Mouse (Mus musculus) forebrain, embryonic 12.5 days (tissue): ENCODE data around the gene Fam217a. TPM values are rescaled to one million over a fixed set of nuclear protein-coding genes. Genes with fewer than 3 reads are reported as not detected.
"Not testable (repeated sequence)": the region's sequence is repeated elsewhere in the genome, so short reads cannot be mapped to it uniquely, and the experiment has no call there.

Source experiments
- ATAC-seq: fragments of 200-750 bp; cut with Nextera tagmentation; 2 replicates; pipeline ENCODE4 v1.8.0; 2017; ENCODE audit warnings: moderate TSS enrichment; ENCODE audit not compliant: low FRiP score
- H3K27ac ChIP-seq: fragments of 300-500 bp; sonication (generic); 2 replicates; pipeline ENCODE4 v1.5.1; 2016; ENCODE audit warnings: mild to moderate bottlenecking
- H3K27me3 ChIP-seq: fragments of 300-500 bp; sonication (generic); 2 replicates; pipeline ENCODE4 v1.6.1; 2016; ENCODE audit warnings: mild to moderate bottlenecking
- H3K36me3 ChIP-seq: fragments of 300-500 bp; sonication (generic); replicated peaks from 2 replicates; pipeline ENCODE4 v1.6.1; 2016; ENCODE audit warnings: mild to moderate bottlenecking
- H3K4me1 ChIP-seq: fragments of 300-500 bp; sonication (generic); 2 replicates; pipeline ENCODE4 v1.6.1; 2016
- H3K4me2 ChIP-seq: fragments of 300-500 bp; sonication (generic); 2 replicates; pipeline ENCODE4 v1.6.1; 2016; ENCODE audit warnings: mild to moderate bottlenecking, moderate library complexity
- H3K4me3 ChIP-seq: fragments of 300-500 bp; sonication (generic); replicated peaks from 2 replicates; pipeline ENCODE4 v1.5.1; 2016; ENCODE audit warnings: mild to moderate bottlenecking
- H3K9ac ChIP-seq: fragments of 300-500 bp; sonication (generic); 2 replicates; pipeline ENCODE4 v1.6.1; 2016; ENCODE audit warnings: mild to moderate bottlenecking
- H3K9me3 ChIP-seq: fragments of 300-500 bp; sonication (generic); 2 replicates; pipeline ENCODE4 v1.6.1; 2016
- WGBS: fragments of 180-500 bp; shearing (Covaris S2); methylation state at CpG from one replicate; pipeline ENCODE4 v1.1.7; 2016; 5-methylcytosine and 5-hydroxymethylcytosine counted together
- polyA plus RNA-seq: library from polyadenylated mRNA; unstranded; fragments of >200 nt; fragmentation: Nextera tagmentation; extraction: Ambion mirVana; gene quantifications from 2 replicates; pipeline ENCODE4 v1.2.1, GENCODE M21; 2016

Fam217a gene
- polyA plus RNA-seq = 0.68 and 0.96 TPM in 2 replicates

- no peak within 1 kb of the TSS for H3K9ac ChIP-seq
- H3K27ac ChIP-seq = no peak within 1 kb of the TSS
- H3K4me3 ChIP-seq = no peak within 1 kb of the TSS
- no peak within 1 kb of the TSS for H3K4me2 ChIP-seq
- H3K4me1 ChIP-seq = no peaks in the 10 kb centered on the region
- 89% methylated on average over 4 of the region's 4 CpGs for WGBS
- no peak for ATAC-seq
- H3K27me3 ChIP-seq = no peaks in the 10 kb centered on the region
- H3K9me3 ChIP-seq = no peaks in the 10 kb centered on the region
- H3K36me3 ChIP-seq = no peaks in the 10 kb centered on the region
Observed at GRCm38 (mm10) chr13:34924210-34924609, at the start of gene Fam217a, which contains the start of gene 4933417A18Rik. Gene Fam217a (minus strand): TSS chr13:34924310. Gene 4933417A18Rik (plus strand): TSS chr13:34924409.

- no peak overlapping the region for H3K27ac ChIP-seq
- no peak overlapping the region for H3K9ac ChIP-seq
- H3K4me1 ChIP-seq = no peaks in the 10 kb centered on the region
- ATAC-seq = no peak
- no peaks in the 10 kb centered on the region for H3K9me3 ChIP-seq
- no peak overlapping the region for H3K4me2 ChIP-seq
- H3K27me3 ChIP-seq = no peaks in the 10 kb centered on the region
- H3K4me3 ChIP-seq = no peak overlapping the region
- H3K36me3 ChIP-seq = peaks cover 20% of the 10 kb centered on the region
- WGBS = 64% methylated on average over 1 of the region's 1 CpGs
Observed at GRCm38 (mm10) chr13:34973770-34974169, 49.7 kb upstream of the Fam217a start.

- H3K4me2 ChIP-seq = no peak overlapping the region
- H3K9ac ChIP-seq = no peak overlapping the region
- no peak for ATAC-seq
- no peaks in the 10 kb centered on the region for H3K4me1 ChIP-seq
- H3K9me3 ChIP-seq = no peaks in the 10 kb centered on the region
- H3K27ac ChIP-seq = no peak overlapping the region
- 32% methylated on average over 1 of the region's 1 CpGs for WGBS
- H3K36me3 ChIP-seq = peaks cover 14% of the 10 kb centered on the region
- H3K27me3 ChIP-seq = no peaks in the 10 kb centered on the region
- no peak overlapping the region for H3K4me3 ChIP-seq
Observed at GRCm38 (mm10) chr13:34973149-34973548, 49.0 kb upstream of the Fam217a start.

DNA sequence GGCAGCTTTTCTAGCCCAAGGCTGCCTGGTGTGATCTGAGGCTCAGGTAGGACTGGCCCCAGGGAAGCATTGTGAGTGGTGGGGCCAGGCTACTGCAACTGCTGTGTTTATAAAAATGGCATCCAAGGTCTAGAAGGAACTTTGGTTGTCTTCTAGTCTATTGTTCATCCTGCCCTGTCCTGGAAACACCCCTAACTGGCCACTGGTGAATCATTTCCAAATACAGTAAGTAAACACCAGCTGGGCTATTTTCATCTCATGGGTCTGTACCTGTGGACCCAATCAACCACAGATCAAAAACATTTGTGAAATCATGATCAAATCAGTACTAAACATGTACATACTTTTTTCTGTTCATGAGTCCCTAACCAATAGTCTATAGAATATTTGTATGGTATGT is 48.3 kb upstream of the Fam217a start:
- H3K4me1 ChIP-seq, H3K27me3 ChIP-seq, ATAC-seq, H3K9me3 ChIP-seq, H3K4me3 ChIP-seq, H3K9ac ChIP-seq, H3K36me3 ChIP-seq, H3K4me2 ChIP-seq, H3K27ac ChIP-seq: not testable (repeated sequence)

DNA sequence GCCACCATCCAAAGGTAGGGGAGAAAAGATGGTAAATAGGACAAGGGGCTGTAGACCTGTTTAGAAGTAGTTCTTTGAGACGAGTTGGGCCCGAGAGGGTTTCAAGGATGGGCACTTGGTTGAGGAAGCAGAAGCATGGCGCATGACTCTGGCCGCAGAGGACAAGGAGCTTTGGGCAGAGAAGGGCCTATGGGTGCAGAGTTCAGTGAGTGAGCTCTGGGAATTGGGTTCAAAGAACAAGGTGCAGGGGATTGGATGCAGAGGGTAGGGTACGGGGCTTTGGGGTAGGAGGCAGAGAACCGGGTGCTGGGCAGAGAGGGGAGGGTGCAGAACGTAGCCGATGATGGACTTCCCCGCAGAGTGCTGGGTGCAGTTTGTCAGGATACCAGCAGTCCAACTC is 41.5 kb upstream of the Fam217a start:
- 67% methylated on average over 9 of the region's 9 CpGs for WGBS
- ATAC-seq, H3K9me3 ChIP-seq, H3K9ac ChIP-seq, H3K4me2 ChIP-seq, H3K36me3 ChIP-seq, H3K4me3 ChIP-seq, H3K27ac ChIP-seq: not testable (repeated sequence)
- H3K27me3 ChIP-seq = peaks cover 31% of the 10 kb centered on the region
- peaks cover 16% of the 10 kb centered on the region for H3K4me1 ChIP-seq

- H3K4me1 ChIP-seq = peaks cover 16% of the 10 kb centered on the region
- no peak for ATAC-seq
- WGBS = 8% methylated on average over 5 of the region's 5 CpGs
- no peak overlapping the region for H3K9ac ChIP-seq
- no peaks in the 10 kb centered on the region for H3K36me3 ChIP-seq
- no peaks in the 10 kb centered on the region for H3K9me3 ChIP-seq
- H3K4me3 ChIP-seq = peak overlapping the region; percentile 44
- H3K4me2 ChIP-seq = peak overlapping the region; percentile 76
- no peak overlapping the region for H3K27ac ChIP-seq
- H3K27me3 ChIP-seq = peaks cover 31% of the 10 kb centered on the region
Observed at GRCm38 (mm10) chr13:34964866-34965265, 40.8 kb upstream of the Fam217a start.

- peaks cover 31% of the 10 kb centered on the region for H3K27me3 ChIP-seq
- H3K4me1 ChIP-seq = peaks cover 16% of the 10 kb centered on the region
- H3K36me3 ChIP-seq = no peaks in the 10 kb centered on the region
- no peaks in the 10 kb centered on the region for H3K9me3 ChIP-seq
- H3K4me3 ChIP-seq = peak overlapping the region; percentile 44
- H3K27ac ChIP-seq = no peak overlapping the region
- 2% methylated on average over 14 of the region's 14 CpGs for WGBS
- ATAC-seq = no peak
- H3K4me2 ChIP-seq = peak overlapping the region; percentile 76
- H3K9ac ChIP-seq = peak overlapping the region; percentile 13; the same call in 1 of the 2 replicates
Observed at GRCm38 (mm10) chr13:34964419-34964818, 40.3 kb upstream of the Fam217a start.

DNA sequence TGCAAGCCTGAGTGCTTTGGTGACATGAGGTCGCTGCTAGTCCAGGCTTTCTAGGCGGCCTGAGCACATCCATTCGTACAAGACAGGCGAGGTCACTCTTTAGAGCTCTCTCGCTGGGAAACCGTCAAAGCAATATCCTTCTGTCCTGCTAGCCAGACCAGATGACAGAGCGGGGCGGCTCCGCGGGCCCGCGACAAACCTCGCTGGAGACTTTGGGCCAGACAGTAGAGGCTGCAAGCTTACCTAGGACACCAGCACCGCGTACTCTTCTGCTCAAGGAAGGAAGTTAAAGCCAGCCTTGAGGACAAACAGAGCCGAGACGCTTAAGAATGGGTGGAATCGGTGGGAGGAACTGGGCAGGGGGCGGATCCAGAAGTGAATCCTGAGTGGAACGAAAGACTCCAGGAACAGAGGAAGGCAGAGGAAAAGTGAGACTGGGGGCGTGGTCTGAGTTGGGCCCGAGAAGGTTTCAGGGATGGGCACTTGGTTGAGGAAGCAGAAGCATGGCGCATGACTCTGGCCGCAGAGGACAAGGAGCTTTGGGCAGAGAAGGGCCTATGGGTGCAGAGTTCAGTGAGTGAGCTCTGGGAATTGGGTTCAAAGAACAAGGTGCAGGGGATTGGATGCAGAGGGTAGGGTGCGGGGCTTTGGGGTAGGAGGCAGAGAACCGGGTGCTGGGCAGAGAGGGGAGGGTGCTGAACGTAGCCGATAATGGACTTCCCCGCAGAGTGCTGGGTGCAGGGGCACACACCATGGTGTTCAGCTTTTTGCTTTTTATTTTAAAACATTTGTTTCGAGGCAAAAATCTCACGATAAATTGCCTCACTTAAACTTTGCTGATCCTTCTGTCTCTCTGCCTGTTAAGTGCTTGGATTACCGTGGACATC is 39.6 kb upstream of the Fam217a start, which contains the start of gene Eci3:
Gene Eci3 (minus strand): TSS at position 300 of the 887 bp plus-strand sequence.
- Histone ChIP-seq H3K9me3 (no peaks in the 10 kb centered on the region), H3K4me2 (peak within 1 kb of the TSS; percentile 76), H3K4me3 (peak within 1 kb of the TSS; percentile 44), H3K27ac (no peak within 1 kb of the TSS), H3K4me1 (peaks cover 16% of the 10 kb centered on the region), H3K27me3 (peaks cover 31% of the 10 kb centered on the region), H3K9ac (peak within 1 kb of the TSS; percentile 42; the same call in 1 of the 2 replicates), H3K36me3 (no peaks in the 10 kb centered on the region)
- WGBS = 2% methylated on average over 32 of the region's 32 CpGs
- ATAC-seq = 0 out of 2 replicates have a peak, but pooled peaks have one; percentile 33

DNA sequence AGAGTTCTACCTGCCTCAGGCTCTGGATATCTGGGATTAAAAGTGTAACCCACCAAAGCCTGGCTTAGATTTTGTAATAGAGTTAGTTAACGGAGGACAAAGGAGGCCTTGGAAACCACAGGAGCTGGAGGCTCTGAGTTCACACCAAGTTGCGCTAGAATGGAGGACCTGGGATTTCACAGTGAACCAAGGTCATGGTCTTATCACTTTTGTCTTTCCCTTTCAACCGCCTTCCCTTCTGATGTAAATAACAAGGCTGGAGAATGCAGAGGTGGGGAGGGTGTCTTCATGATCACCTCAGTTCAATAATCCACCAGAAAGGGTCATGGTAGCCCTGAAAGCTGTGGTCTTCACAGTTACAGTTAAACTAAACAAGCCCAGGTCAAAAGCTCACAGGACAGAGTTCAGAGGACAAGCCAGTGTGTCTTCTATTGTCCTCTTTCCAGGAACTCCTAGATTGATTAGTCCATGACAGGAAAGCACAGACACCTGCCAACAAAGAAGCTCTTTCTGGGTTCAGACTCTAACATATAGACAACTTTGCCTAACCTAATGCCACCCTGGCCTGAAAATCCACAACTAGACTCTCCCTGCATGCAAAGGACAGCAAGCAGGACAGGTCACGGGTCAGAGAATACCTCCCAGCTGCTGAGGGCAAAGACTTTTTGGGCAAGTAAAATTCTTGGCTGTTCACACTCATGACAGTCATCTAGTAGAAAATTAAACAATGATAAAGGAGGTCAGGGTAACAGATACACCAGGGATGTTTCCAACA is 37.1 kb upstream of the Fam217a start:
- no peak overlapping the region for H3K27ac ChIP-seq
- H3K4me2 ChIP-seq = no peak overlapping the region
- H3K4me3 ChIP-seq = no peak overlapping the region
- WGBS = 85% methylated on average over 4 of the region's 4 CpGs
- H3K27me3 ChIP-seq = peaks cover 28% of the 10 kb centered on the region
- H3K9ac ChIP-seq = no peak overlapping the region
- H3K36me3 ChIP-seq = no peaks in the 10 kb centered on the region
- H3K9me3 ChIP-seq = no peaks in the 10 kb centered on the region
- ATAC-seq = no peak
- H3K4me1 ChIP-seq = peaks cover 16% of the 10 kb centered on the region

- not testable (repeated sequence) for H3K27ac ChIP-seq, H3K4me3 ChIP-seq, H3K9ac ChIP-seq, ATAC-seq, H3K27me3 ChIP-seq, H3K4me2 ChIP-seq, H3K4me1 ChIP-seq, H3K36me3 ChIP-seq, H3K9me3 ChIP-seq
- WGBS = 87% methylated on average over 3 of the region's 3 CpGs
Observed at GRCm38 (mm10) chr13:34958158-34958557, 34.0 kb upstream of the Fam217a start.

DNA sequence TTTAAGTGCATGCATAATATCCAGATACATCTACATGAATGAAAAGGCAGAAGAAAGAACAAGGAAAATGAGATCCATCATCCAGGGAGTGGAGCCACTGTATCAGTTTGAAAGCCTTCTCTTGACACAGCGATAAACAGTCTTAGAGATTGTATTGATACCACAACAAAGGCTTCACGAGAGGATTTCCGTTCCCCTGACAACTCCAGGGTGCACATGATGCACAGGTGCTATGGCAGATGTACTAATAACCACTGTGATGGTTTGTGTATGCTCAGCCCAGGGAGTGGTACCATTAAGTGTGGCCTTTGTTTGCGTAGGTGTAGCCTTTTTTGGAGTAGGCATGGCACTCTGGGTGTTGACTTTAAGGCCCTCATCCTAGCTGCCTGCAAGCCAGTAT is 32.8 kb upstream of the Fam217a start:
- no peak for ATAC-seq
- Histone ChIP-seq H3K4me2 (no peak overlapping the region), H3K9me3 (no peaks in the 10 kb centered on the region), H3K36me3 (no peaks in the 10 kb centered on the region), H3K9ac (no peak overlapping the region), H3K27ac (no peak overlapping the region), H3K27me3 (no peaks in the 10 kb centered on the region), H3K4me1 (no peaks in the 10 kb centered on the region), H3K4me3 (no peak overlapping the region)
- 84% methylated on average over 4 of the region's 4 CpGs for WGBS

- not testable (repeated sequence) for ATAC-seq, H3K36me3 ChIP-seq, H3K9ac ChIP-seq, H3K27me3 ChIP-seq, H3K4me3 ChIP-seq, H3K4me2 ChIP-seq, H3K4me1 ChIP-seq, H3K27ac ChIP-seq, H3K9me3 ChIP-seq
- WGBS = 97% methylated on average over 2 of the region's 2 CpGs
Observed at GRCm38 (mm10) chr13:34951437-34951836, 27.3 kb upstream of the Fam217a start.
